Mouse (Mus musculus): Measurements from ENCODE around the gene Gpam. TPM values are rescaled to one million over a fixed set of nuclear protein-coding genes. Genes with fewer than 3 reads are reported as not detected.

Gpam gene
- polyA plus RNA-seq, 1 experiment from 2014 or later: 25.3 TPM

Other genes with a start within 250 kb of the Gpam start
- 0.22 and 0.57 TPM in 2 replicates for gene Tectb, start 53.5 kb upstream of the Gpam start, polyA plus RNA-seq (2016; fragmentation: Nextera tagmentation; extraction: Ambion mirVana)
- not detected in 2 replicates for gene Gucy2g, start 114.0 kb upstream of the Gpam start, polyA plus RNA-seq (2016; fragmentation: Nextera tagmentation; extraction: Ambion mirVana)
- gene Acsl5, start 124.7 kb upstream of the Gpam start, polyA plus RNA-seq (2016; fragmentation: Nextera tagmentation; extraction: Ambion mirVana): 16.5 and 16.9 TPM in 2 replicates
- 88.4 and 90.1 TPM in 2 replicates for gene Zdhhc6, start 188.8 kb upstream of the Gpam start, polyA plus RNA-seq (2016; fragmentation: Nextera tagmentation; extraction: Ambion mirVana)
- gene Vti1a, start 189.1 kb upstream of the Gpam start, polyA plus RNA-seq (2016; fragmentation: Nextera tagmentation; extraction: Ambion mirVana): 28.8 and 32.3 TPM in 2 replicates

All from hindbrain, embryonic 12.5 days (tissue).